Mouse (Mus musculus): ENCODE measurements around the gene Dixdc1.

The Dixdc1 gene

DNA sequence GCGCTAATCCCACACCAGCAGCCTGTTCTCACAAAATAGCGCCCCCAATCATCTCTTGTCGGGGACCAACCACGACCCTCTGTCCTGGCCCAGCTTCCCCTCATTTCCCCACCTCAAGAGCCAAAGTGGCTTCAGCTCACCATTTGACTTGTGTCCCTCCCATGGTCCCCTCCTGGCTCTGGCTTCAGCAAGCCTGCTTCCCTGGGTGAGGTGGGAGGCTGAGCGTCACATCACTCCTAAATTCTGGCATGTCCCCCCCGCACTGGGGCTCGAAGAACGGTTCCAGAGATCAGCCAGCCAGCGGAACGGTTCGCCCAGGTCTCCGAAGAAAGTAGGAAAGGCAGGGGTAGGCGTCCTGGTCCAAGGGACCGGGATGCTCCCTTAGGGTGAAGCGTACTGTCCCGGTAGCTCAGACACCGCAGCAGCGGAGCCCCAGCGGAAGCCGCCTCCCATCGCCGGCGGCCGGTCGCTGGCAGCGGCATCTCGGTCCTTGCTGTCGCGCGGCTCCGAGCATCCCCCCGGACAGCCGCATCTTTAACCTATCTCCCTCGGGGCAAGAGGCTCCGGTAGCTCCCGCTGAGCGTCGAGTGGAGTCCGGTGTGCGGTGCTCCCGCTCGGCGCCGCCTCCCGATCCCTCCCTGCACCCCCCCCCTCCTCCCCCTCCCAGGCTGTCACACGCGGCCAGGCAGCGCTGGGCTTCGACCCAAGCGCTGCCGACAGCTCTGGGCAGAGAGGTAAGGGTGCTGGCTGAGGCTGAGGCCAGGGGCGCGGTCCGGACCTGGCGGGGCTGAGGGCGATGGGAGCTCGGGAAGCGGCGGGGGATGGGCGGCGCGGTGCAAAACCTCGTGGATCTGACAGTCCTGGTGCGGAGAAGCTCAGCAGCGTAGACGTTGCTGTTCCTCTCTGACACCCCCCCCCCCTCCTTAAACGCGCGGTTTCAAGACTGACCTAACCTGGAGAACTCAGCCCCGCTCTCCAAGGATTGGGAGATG lies 40.6 kb downstream of the Dixdc1 start:
- DNase-seq: peak; percentile 67

DNA sequence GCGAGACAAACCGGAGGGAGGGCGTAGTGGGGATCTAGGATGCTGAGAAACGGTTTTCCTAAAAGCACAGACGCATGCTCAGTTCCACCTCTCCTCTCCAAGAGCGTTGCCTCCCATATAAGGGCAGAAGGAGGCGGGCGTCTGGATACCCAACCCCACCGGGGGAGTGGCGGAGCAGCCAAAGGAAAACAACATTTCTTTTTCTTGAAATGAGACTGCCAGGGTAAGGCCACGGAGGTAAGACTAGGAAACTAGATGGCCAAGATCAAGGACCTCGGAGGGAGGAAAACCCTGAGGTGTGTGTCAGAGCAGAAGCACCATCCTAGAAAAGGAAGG lies 41.6 kb downstream of the Dixdc1 start:
- peak; percentile 57 for DNase-seq

DNA sequence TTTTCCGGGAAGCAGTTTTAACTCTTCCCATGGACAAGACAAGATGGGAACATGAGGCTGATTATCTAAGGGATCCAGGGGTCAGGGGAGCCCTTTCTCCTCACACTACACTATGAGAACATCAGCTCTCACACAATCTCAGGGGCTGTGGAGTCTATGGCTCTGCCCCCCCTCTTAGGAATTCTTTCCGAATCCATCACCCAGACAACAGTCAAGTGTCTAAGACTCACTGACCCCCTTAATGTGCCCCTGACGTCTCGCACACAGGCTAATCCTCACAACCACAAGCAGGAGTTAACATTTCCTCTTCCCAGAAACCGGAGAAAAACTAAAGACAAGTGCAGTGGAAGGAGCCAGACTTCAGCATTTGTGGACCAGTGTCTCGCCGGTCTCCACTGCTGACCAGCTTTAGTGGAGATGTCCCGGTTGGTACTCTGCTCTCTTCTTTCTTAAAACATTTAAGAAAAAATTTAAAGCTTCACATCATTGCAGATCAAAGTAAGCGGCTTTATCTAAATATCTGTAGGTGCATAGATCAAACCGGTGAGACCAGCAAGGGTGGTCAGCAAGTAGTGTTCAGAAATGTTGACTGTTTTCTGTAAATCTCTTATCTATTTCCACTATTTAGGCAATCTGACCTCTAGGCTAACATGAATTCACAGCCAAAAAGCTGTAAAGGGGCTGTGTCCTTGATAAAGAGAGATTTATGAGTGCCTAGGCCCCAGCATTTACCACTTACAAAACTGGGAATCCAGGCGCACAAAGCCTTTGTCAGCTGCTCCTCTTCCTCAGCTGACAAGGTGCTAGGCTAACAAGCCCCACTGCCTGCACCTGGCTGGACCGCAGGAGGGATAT lies 42.2 kb downstream of the Dixdc1 start:
- DNase-seq: no peak

DNA sequence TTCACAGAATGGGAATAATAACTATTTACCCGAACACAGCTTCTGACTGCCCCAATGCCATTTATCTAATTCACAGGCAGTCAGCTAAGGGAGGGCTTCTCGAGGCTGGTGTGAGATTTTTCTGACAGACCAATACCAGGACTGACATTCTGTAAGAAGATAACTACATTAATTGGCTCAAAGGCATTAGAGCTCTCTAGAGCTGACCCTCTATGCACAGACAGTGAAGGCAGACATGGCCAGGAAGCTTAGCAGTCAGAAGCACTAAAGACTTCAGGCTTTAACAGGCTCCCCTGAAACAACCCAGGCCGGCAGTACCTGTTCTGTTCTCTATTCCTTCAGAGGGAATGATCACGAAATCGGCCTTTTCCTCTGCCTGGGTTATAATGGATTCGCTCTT lies 44.2 kb downstream of the Dixdc1 start:
- no peak for DNase-seq

DNA sequence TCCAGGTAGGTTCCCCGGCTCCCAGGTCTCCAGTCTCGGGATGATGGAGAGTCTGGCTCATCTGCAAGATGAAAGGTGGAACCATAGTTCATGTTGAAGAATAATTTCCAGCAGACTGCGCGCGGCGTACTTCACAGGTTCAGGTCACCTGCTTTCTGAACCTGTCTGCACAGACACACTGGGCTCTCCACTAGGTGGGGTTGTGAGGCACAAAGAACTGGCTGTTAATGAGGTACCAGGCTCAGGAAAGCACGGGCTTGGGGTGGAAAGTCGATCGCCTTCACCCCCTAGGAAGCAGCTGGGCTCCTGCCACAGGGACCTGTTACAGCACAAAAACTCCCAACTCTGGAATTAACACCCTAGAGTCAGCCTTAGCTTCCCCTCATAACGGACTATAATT lies 45.7 kb downstream of the Dixdc1 start:
- peak; percentile 80 for DNase-seq

DNA sequence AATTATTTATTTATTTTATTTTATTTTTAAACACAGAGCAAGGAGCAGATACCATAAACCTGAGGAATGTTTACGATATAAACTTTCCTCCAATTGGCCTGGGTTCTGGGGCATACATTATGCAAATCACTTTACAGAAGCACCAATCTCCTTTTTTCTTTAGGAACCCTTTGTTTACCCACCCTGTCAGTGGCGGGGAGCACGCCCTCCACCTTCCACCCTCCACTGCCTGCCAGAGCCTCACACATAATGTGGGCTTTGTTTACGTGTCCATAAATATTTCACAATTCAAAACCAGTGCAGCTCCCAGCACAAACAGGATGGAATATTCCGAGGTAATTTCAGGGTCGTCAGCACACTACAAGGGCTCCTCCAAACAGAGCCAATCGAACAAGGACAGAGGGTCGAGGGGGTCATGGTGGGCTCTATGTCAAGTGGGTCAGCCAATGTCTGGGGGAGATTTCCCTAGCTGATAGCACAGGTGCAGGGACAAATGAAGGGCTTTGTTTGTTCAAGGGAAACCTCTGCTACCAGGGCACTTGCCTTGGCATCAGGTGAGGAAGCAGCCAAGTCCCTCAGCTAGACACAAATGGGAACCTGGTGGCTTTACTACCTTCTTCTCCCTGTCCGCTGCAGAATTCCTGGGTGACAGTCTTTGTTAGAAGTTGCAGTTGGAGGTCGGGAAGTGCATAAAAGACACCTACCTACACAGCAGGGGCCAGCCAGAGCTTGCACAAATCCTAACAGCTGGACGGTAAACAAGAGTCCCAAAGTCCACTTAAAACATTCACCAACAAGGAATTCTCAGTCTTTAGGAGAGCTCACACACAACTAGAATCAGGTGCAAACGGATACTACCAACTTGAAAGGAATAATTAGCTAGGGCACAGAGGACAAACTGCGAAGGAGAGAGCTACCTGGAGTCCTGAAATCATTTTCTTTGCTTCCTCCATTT lies 46.4 kb downstream of the Dixdc1 start:
- DNase-seq: no peak

DNA sequence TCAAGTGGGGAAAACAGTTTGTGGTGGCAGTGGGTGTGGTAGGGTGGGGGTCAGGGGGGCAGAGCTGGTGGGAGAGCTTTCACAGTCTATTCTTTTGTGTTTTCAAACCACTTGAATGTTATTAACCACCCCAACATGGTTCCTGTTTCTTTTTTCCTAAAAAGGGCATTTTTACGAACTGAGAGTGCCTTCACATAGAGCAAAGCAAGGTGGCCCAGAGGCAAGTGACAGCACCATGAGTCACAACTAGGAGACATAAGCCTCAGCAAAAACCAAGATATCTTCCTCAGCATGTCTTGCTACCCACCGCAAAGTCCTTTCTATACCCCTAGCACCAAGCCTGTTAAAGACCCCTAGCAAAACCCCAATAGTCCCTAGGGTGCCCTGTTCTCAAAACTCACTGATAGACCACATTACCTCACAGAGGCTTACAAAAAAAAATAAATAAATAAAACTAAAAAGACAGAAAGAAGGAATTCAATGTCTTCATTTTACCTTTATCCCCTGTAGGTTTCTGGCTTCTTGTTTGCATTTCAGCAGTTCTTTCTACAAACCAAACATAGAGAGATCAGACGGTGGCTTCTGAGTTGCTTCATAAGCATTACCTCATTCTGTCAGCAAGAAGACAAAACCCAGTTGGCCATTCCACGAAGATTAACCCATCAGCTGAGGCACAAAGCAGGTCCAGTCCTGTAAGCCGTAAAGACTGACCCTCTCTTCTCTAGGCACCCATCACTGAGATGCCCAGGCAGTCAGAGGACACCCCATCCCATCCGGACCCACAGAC lies 52.3 kb downstream of the Dixdc1 start:
- DNase-seq: no peak

DNA sequence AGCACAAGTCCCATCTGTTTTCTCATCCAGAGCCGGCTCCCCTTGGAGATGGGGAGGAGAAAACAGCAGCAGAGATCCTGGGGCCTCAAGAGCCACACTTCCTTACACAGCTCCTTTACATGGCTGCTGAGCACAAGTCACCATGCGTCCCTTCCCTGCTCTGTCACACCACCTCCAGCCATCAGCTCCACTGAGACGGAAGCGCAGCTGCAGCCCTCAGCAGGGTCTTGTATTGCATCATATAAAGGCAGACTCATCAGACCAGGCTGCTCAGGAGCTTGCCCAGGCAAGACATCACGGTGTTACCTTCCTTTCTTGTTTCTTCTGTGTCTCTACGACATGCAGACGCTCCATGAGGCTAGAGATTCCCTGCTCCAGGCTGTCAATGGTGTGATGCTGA lies 57.6 kb downstream of the Dixdc1 start:
- no peak for DNase-seq

DNA sequence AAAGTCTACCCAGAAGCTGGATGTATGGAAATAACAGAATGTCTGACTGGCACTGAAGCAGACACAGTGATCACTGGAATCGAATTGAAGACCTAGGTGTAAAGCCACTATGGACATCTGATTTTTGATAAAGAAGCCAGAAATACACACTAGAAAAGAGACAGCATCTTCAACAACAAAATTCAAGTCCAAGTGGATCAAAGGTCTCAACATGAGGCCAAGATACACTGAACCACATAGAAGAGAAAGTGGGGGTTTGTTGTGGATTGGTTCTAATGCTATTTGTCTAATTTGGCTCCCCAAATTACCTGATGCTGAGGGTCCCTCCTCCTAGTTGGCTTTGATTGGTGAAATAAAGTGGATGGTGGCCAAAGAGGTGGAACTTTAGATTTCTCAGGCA lies 59.9 kb downstream of the Dixdc1 start:
- DNase-seq: no peak

DNA sequence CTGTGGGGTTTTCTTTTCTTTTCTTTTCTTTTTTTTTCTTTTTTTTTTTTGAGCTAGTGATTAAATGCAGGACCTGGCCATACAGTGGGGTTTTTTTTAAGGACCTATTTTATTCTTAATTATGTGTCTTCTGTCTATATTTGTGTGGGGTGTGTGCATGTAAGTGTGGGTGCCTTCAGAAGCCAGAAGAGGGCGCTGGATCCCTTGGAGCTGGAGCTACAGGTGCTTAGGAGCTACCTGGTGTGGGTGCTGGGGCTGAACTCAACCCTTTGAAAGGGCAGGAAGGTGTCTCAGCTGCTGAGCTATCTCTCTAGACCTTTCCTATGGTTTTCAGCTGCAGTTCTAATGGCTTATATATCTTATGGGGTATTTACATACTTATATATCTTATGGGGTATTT lies 64.5 kb downstream of the Dixdc1 start:
- peak; percentile 16 for DNase-seq

DNA sequence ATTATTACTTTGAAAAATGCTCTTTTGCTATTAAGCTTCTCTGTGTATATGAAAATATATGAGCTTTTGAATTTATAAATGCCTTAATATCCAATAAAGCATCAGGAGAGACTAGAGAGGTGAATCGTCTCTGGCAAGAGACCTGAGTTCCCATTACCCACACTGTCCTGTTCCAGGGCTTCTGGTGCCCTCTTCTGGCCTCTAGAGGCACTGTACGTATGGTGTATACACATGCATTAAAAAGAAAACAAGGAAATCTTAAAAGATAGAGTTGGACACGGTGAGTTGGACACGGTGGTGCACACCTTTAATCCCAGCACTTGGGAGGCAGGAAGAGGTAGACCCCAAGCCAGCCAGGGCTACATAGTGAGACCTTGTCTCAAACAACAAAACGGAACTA lies 68.6 kb downstream of the Dixdc1 start:
- DNase-seq: peak; percentile 82

DNA sequence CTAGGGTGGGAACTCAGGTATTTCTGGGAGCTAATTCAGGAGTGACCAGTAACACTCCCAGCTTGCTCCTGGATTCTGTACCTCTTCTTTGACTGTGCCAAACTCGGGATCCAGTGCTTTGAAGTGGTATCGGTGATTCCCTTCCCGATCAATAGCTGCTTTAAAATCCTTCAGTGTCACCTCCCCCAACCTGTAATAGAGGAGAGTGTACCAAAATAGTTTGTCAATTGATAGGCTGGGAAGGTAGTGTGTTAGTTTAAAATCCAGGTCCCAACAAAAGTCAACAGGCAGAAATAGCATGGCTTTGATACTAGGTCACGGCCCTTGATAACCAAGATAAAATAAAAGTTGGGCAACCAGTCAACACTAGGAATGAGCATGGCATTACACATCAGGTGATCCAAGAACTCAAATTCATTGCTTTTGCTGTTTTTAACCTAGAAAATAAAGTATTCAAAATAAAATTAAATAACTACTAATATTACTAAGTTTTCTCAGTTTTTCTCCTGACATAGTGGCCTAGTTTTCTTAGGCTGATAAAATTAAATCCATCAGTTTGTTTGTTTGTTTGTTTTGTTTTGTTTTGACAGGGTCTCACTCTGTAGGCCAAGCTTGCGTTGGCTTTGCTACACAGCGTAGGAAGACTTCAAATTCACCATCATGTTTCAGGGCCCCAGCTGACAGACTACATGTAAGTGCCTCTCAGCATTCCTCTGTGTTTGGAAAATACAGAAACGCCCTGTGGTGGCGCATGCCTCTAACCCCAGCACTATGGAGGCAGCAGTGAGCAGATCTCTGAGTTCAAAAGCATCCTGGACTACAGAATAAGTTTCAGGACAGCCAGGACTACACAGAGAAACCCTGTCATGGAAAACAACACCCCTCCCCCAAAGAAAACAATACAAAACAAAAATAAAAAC lies 71.5 kb downstream of the Dixdc1 start:
- DNase-seq: no peak

DNA sequence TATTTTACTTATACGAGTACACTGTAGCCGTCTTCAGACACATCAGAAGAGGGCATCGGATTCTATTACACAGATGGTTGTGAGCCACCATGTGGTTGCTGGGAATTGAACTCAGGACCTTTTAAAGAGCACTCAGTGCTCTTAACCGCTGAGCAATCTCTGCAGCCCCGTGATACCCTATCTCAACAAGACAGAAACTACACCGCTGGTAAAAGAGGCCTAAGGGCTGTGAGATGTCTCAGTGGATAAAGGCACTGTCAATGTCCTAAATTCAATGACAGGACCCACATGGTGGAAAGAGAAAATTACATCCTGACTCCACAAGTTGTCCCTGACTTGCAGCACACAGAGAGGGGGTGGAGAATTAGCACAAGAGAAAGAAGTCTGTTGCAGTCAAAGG lies 72.9 kb downstream of the Dixdc1 start:
- no peak for DNase-seq

DNA sequence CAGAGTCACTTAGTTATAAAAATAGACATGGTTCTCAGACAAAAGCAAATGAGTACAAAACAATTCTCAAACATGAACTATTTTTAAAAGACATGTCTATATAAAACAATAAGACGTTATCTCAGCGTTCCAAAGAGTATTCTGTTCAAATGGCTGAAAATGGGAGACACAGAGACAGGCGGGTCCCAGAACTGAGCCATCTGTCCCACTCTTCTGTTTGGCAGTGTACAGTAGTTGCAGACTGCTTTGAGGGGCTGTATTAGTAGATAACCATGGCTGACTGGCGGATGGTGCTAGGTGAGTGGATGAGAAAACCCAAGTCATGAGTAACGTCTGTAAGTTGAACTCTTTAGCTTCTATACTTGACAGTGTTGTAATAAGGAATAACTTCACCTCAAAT lies 74.5 kb downstream of the Dixdc1 start:
- DNase-seq: no peak

DNA sequence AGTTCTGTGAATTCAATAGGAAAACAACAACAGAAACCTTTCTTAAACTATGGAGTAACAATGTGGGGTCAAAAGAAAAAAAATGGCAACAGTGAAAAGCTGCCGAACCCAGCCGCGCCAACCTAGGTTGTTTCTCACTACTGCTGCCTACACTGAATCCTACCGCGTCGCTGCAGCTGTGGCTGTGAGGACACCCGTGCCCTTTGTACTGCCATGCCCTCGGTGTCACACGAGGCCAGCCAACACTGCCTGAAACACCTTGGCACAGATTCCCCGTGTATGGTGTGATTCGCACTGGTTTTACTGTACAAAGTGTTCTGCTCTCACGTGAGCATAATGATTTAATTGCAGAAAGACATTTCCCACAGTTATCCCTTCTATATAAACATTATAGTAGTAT lies 78.9 kb downstream of the Dixdc1 start:
- peak; percentile 68 for DNase-seq

DNA sequence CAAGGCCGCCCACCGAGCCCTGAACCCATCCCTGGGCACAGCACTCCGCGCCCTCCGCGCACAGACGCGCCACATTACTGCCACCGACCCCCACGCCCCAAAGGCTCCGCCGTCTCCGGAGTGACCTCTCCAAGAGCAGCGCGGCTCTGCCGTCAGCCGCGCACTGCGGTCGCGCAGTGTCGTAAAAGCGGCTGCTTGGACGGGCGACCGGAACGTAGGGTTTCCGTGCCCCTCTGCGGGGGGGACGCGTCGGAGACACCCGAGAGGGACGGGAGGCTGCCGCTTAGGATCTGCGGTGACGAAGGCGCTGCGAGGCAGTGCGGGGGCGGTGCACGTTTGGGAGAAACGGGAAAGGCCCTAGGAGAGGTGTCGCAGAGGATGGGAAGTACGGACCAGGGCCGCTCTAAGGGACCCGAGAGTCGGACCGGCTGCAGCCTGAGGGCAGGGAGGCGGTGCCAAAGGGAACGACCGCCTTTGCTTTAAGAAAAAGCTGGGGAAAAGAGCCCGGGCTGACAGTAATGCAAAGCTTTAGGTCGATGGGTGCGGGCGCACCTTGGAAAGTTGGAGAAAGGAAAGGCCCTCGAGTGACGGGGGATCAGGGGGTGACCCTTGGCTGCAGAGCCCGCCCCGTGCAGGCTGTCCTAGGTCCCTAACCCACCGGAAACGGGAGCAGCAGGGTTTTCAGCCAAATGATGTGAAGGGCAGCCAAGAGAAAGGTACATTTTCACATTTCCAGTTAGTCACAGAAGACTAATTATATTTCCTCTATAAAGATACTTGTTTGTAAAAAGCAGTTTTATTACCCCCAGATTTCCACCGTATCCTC lies 79.7 kb downstream of the Dixdc1 start, which contains the start of gene Dlat:
Gene Dlat (minus strand): TSS at position 389 of the 826 bp plus-strand sequence.
- DNase-seq: peak; percentile 84

DNA sequence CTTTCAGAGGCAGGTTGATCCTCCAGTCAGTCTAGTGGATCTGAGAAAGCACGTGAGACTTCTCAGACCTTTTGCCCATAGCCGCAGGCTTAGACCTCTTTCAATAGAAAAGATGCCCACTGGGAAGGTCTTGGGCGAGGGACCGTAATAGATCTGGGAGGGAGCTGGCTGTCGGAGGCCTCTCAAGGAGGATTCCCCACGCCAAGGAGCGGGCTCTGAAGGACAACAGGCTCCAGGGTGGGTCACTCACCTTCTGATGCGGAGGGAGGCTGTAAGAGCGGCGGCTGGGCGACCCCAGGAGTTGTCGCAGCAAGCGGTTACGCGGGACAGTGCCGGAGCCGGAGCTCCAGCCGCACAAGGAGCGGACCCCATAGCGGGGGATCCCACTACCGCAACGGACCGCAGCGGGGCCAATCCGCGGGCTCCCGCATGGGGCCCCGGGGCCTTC lies 80.4 kb downstream of the Dixdc1 start:
- no peak for DNase-seq

DNA sequence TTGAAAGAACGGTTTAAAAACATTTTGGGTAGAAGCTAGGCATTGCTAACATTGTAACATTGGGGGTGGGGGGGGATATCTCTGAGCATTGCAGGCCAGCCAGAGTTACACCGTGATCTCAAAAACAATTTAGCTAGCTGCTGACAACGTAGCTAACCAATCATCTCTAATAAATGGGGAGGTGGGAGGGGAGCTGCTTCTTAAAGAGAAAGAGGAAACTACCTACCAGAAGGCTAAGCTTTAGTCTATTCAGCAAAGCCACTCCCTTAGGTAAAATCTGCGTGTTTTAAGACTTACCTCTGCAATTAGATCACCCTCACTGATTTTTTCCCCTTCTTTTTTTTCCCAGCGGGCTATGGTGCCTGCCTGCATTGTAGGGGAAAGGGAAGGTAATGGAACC lies 80.9 kb downstream of the Dixdc1 start:
- DNase-seq: no peak

DNA sequence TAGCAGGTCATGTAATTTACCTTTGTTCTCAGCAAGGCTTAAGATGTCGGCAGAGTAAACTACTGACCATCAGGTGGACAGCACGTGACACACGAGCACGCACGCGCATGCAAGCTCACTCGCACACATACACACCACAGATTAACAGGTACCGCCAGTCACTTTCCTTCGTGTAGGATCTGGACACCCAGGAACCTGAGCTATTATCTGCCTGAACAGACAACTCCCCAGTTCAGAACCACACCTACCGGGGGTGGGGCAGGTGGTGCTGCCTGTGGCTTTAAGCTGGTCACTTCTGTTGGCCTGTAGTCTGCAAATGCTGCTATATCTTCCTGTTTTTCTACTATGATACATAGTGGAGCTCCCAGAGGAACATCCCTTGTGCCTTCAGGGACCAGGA lies 88.8 kb downstream of the Dixdc1 start:
- no peak for DNase-seq
